Mouse (Mus musculus): ENCODE results near the gene Sorl1. TPM values are rescaled to one million over a fixed set of nuclear protein-coding genes. Genes with fewer than 3 reads are reported as not detected.

Gene Sorl1
- polyA plus RNA-seq, 1 experiment = 32.7 TPM

- Histone ChIP-seq H3K4me1 (ENCODE audit: control insufficient read depth, insufficient read depth, low read length) (no peaks in the 10 kb centered on the region), H3K27ac (ENCODE audit: control insufficient read depth, insufficient read depth, low read depth, low read length, poor library complexity) (no peak overlapping the region), H3K4me3 (replicated peaks; ENCODE audit: control insufficient read depth, low read depth, low read length) (no peak overlapping the region)
- 36% methylated on average over 10 of the region's 10 CpGs for WGBS
- TF ChIP-seq POLR2A (IDR thresholded peaks at IDR 0.05; ENCODE audit: borderline replicate concordance, control insufficient read depth, low read depth, low read length) = no peak
- no peak for TF ChIP-seq CTCF (IDR thresholded peaks at IDR 0.05; ENCODE audit: control insufficient read depth, insufficient read depth, low read length)
Observed at GRCm38 (mm10) chr9:41934848-41935372, 189.2 kb downstream of the Sorl1 start.

DNA sequence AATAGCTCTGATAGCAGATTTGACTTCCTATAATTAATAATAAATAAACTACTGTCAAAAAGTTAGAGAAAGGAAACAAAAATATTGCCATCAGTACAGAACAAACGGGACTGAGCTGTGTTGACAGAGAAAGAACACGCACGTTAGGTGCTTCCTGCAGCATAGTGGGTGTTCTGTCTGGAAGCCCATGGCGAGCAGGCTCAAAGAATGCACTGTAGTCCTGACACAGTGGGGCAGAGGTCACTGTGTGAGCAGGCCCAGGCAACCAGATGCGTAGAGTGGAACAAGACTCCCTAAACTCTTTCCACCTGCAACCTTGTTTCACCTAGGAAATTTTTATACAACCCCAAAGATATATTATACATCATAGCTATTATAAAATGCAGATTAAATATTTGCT is 194.1 kb downstream of the Sorl1 start:
- no peak overlapping the region for H3K27ac ChIP-seq (ENCODE audit: control insufficient read depth, insufficient read depth, low read depth, low read length, poor library complexity)
- 81% methylated on average over 5 of the region's 5 CpGs for WGBS
- TF ChIP-seq POLR2A (IDR thresholded peaks at IDR 0.05; ENCODE audit: borderline replicate concordance, control insufficient read depth, low read depth, low read length) = no peak
- no peak for TF ChIP-seq CTCF (IDR thresholded peaks at IDR 0.05; ENCODE audit: control insufficient read depth, insufficient read depth, low read length)
- no peak overlapping the region for H3K4me3 ChIP-seq (replicated peaks; ENCODE audit: control insufficient read depth, low read depth, low read length)
- no peaks in the 10 kb centered on the region for H3K4me1 ChIP-seq (ENCODE audit: control insufficient read depth, insufficient read depth, low read length)

GRCm38 (mm10) chr9:41925721-41926120 is 198.4 kb downstream of the Sorl1 start:
- 69% methylated on average over 4 of the region's 4 CpGs for WGBS
- Histone ChIP-seq H3K4me1 (ENCODE audit: control insufficient read depth, insufficient read depth, low read length) (no peaks in the 10 kb centered on the region), H3K4me3 (replicated peaks; ENCODE audit: control insufficient read depth, low read depth, low read length) (no peak overlapping the region), H3K27ac (ENCODE audit: control insufficient read depth, insufficient read depth, low read depth, low read length, poor library complexity) (no peak overlapping the region)
- TF ChIP-seq CTCF (IDR thresholded peaks at IDR 0.05; ENCODE audit: control insufficient read depth, insufficient read depth, low read length) = no peak

DNA sequence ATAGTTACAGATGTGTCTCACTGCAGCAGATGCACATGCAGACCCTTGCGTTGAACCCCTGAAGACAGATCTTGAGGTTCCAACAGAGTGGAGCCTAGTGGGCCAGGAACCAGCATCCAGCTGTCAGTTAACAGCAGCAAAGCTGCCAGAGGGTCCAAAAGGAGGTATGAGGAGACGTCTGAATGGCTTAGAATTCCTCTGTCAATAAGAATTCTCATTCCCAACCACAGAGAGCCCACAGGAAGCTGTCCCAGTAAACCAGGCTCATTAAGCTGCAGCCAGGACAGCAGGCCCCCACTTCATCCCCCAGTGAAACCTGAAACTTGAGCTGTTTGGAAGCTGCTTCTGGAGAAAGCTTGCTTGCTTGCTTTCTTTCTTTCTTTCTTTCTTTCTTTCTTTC is 200.0 kb downstream of the Sorl1 start:
- TF ChIP-seq POLR2A (IDR thresholded peaks at IDR 0.05; ENCODE audit: borderline replicate concordance, control insufficient read depth, low read depth, low read length) (no peak), CTCF (IDR thresholded peaks at IDR 0.05; ENCODE audit: control insufficient read depth, insufficient read depth, low read length) (no peak)
- Histone ChIP-seq H3K27ac (ENCODE audit: control insufficient read depth, insufficient read depth, low read depth, low read length, poor library complexity) (no peak overlapping the region), H3K4me1 (ENCODE audit: control insufficient read depth, insufficient read depth, low read length) (no peaks in the 10 kb centered on the region), H3K4me3 (replicated peaks; ENCODE audit: control insufficient read depth, low read depth, low read length) (no peak overlapping the region)
- 57% methylated on average over 2 of the region's 2 CpGs for WGBS

- 78% methylated on average over 6 of the region's 6 CpGs for WGBS
- Histone ChIP-seq H3K27ac (ENCODE audit: control insufficient read depth, insufficient read depth, low read depth, low read length, poor library complexity) (no peak overlapping the region), H3K4me3 (replicated peaks; ENCODE audit: control insufficient read depth, low read depth, low read length) (no peak overlapping the region), H3K4me1 (ENCODE audit: control insufficient read depth, insufficient read depth, low read length) (no peaks in the 10 kb centered on the region)
- no peak for TF ChIP-seq POLR2A (IDR thresholded peaks at IDR 0.05; ENCODE audit: borderline replicate concordance, control insufficient read depth, low read depth, low read length)
- no peak for TF ChIP-seq CTCF (IDR thresholded peaks at IDR 0.05; ENCODE audit: control insufficient read depth, insufficient read depth, low read length)
Observed at GRCm38 (mm10) chr9:41922416-41922815, 201.7 kb downstream of the Sorl1 start.

GRCm38 (mm10) chr9:41918657-41919380 is 205.3 kb downstream of the Sorl1 start:
- Histone ChIP-seq H3K27ac (ENCODE audit: control insufficient read depth, insufficient read depth, low read depth, low read length, poor library complexity) (no peak overlapping the region), H3K4me3 (replicated peaks; ENCODE audit: control insufficient read depth, low read depth, low read length) (no peak overlapping the region), H3K4me1 (ENCODE audit: control insufficient read depth, insufficient read depth, low read length) (no peaks in the 10 kb centered on the region)
- TF ChIP-seq POLR2A (IDR thresholded peaks at IDR 0.05; ENCODE audit: borderline replicate concordance, control insufficient read depth, low read depth, low read length) (no peak), CTCF (IDR thresholded peaks at IDR 0.05; ENCODE audit: control insufficient read depth, insufficient read depth, low read length) (no peak)
- WGBS = 80% methylated on average over 14 of the region's 14 CpGs

GRCm38 (mm10) chr9:41918155-41918554 is 205.9 kb downstream of the Sorl1 start:
- H3K4me3 ChIP-seq (replicated peaks; ENCODE audit: control insufficient read depth, low read depth, low read length) = no peak overlapping the region
- no peaks in the 10 kb centered on the region for H3K4me1 ChIP-seq (ENCODE audit: control insufficient read depth, insufficient read depth, low read length)
- no peak overlapping the region for H3K27ac ChIP-seq (ENCODE audit: control insufficient read depth, insufficient read depth, low read depth, low read length, poor library complexity)
- no peak for TF ChIP-seq CTCF (IDR thresholded peaks at IDR 0.05; ENCODE audit: control insufficient read depth, insufficient read depth, low read length)
- no peak for TF ChIP-seq POLR2A (IDR thresholded peaks at IDR 0.05; ENCODE audit: borderline replicate concordance, control insufficient read depth, low read depth, low read length)
- 59% methylated on average over 4 of the region's 4 CpGs for WGBS

- Histone ChIP-seq H3K27ac (ENCODE audit: control insufficient read depth, insufficient read depth, low read depth, low read length, poor library complexity) (no peak overlapping the region), H3K4me1 (ENCODE audit: control insufficient read depth, insufficient read depth, low read length) (no peaks in the 10 kb centered on the region), H3K4me3 (replicated peaks; ENCODE audit: control insufficient read depth, low read depth, low read length) (no peak overlapping the region)
- no peak for TF ChIP-seq POLR2A (IDR thresholded peaks at IDR 0.05; ENCODE audit: borderline replicate concordance, control insufficient read depth, low read depth, low read length)
- TF ChIP-seq CTCF (IDR thresholded peaks at IDR 0.05; ENCODE audit: control insufficient read depth, insufficient read depth, low read length) = no peak
- WGBS = 81% methylated on average over 8 of the region's 8 CpGs
Observed at GRCm38 (mm10) chr9:41915571-41915970, 208.5 kb downstream of the Sorl1 start.

Other genes starting within 250 kb of the Sorl1 start
- gene Sc5d, start 140.0 kb upstream of the Sorl1 start, polyA plus RNA-seq (2011; ENCODE audit: insufficient read depth, insufficient read length, low replicate concordance, missing spikeins) = 4.2 and 6.5 TPM in 2 replicates

Measured in bone marrow, adult 2 months (tissue).